ENCODE assay signal across 30 mouse cellular contexts in genomic region chr4:129582251-129582650, GRCm38 (mm10). TPM values are rescaled to one million over a fixed set of nuclear protein-coding genes. Genes with fewer than 3 reads are reported as not detected.
DNase-seq lines count a peak whose midpoint lies in the region; ATAC-seq and TF ChIP-seq lines count a peak whose summit lies in the region.
"Had no signal": no experiment of that assay in that cellular context is flagged by ENCODE, and none has a peak within 500 bp of the region (broad histone marks: within the 10 kb centered on the region; RNA-seq: fewer than 3 reads in every experiment).

No protein-coding gene starts in this region.

- no peak overlapping the region for H3K4me2 ChIP-seq in liver, embryonic 14.5 days (ENCODE audit: low read depth)
- no peak overlapping the region for H3K4me2 ChIP-seq in liver, embryonic 11.5 days
- H3K4me2 ChIP-seq: embryonic facial prominence, embryonic 12.5 days; liver, embryonic 15.5 days; lung, embryonic 15.5 days; midbrain, embryonic 15.5 days had no signal

- TF ChIP-seq EP300 in liver, embryonic 14.5 days (IDR thresholded peaks at IDR 0.05; ENCODE audit: low read depth): no peak

- peak; percentile 29; the same call in 1 of the 2 replicates for TF ChIP-seq CTCF in liver, embryonic 14.5 days (IDR thresholded peaks at IDR 0.05; ENCODE audit: low read depth)

- no peak for ATAC-seq in liver, embryonic 14.5 days (ENCODE audit: insufficient read depth)
- ATAC-seq in liver, embryonic 11.5 days (replicated peaks; ENCODE audit: low FRiP score): no peak
- ATAC-seq in erythroid progenitor cell, adult 5-6 weeks (replicated peaks; ENCODE audit: low FRiP score, poor library complexity, severe bottlenecking): no peak
- ATAC-seq: forebrain, embryonic 16.5 days; hindbrain, embryonic 16.5 days; intestine, embryonic 16.5 days; midbrain, embryonic 15.5 days had no signal

- H3K9ac ChIP-seq in liver, embryonic 14.5 days (replicated peaks): no peak overlapping the region
- H3K9ac ChIP-seq in liver, embryonic 11.5 days (ENCODE audit: low read depth, low read length): no peak overlapping the region
- H3K9ac ChIP-seq: embryonic facial prominence, embryonic 12.5 days; liver, embryonic 15.5 days; lung, embryonic 15.5 days; midbrain, embryonic 15.5 days had no signal

- no peaks in the 10 kb centered on the region for H3K27me3 ChIP-seq in liver, embryonic 14.5 days (ENCODE audit: control insufficient read depth, insufficient read depth, low read length)
- no peaks in the 10 kb centered on the region for H3K27me3 ChIP-seq in liver, embryonic 11.5 days (replicated peaks; ENCODE audit: control insufficient read depth, insufficient read depth, low read length)
- H3K27me3 ChIP-seq: embryonic facial prominence, embryonic 12.5 days; lung, embryonic 15.5 days; midbrain, embryonic 15.5 days had no signal

- no peaks in the 10 kb centered on the region for H3K9me3 ChIP-seq in liver, embryonic 14.5 days (ENCODE audit: control insufficient read depth, low read length)
- no peaks in the 10 kb centered on the region for H3K9me3 ChIP-seq in liver, embryonic 11.5 days (ENCODE audit: control insufficient read depth, low read length)
- H3K9me3 ChIP-seq: embryonic facial prominence, embryonic 12.5 days; forebrain, embryonic 10.5 days; liver, embryonic 15.5 days; lung, embryonic 15.5 days; midbrain, embryonic 10.5 days; midbrain, embryonic 15.5 days had no signal

- H3K4me1 ChIP-seq in liver, embryonic 14.5 days (replicated peaks; ENCODE audit: control insufficient read depth in 2 of 2, insufficient read depth in 2 of 2, low read length in 1 of 2): peaks cover 5 to 15% of the 10 kb centered on the region in 2 experiments; a peak in 3 of 4 replicates
- H3K4me1 ChIP-seq in liver, embryonic 11.5 days (replicated peaks; ENCODE audit: control insufficient read depth, insufficient read depth, low read length): peaks cover 7% of the 10 kb centered on the region
- H3K4me1 ChIP-seq: embryonic facial prominence, embryonic 12.5 days had no signal

- no peak overlapping the region for H3K27ac ChIP-seq in liver, embryonic 14.5 days
- no peak overlapping the region for H3K27ac ChIP-seq in liver, embryonic 11.5 days (ENCODE audit: low read depth, low read length)
- H3K27ac ChIP-seq: embryonic facial prominence, embryonic 12.5 days; forebrain, embryonic 10.5 days; liver, embryonic 15.5 days; lung, embryonic 15.5 days; midbrain, embryonic 10.5 days; midbrain, embryonic 15.5 days had no signal

- DNase-seq in liver, embryonic 14.5 days (ENCODE audit: low read depth in 3 of 3, low spot score in 3 of 3): no peak
- no peak for DNase-seq in liver, embryonic 11.5 days (ENCODE audit: low spot score)
- peak; percentile 68 for DNase-seq in A20 (ENCODE audit: low read depth, low spot score)
- DNase-seq in ES-CJ7 (ENCODE audit: low read depth, low spot score): peak; percentile 86
- peak; percentile 37 for DNase-seq in induced T-regulatory cell, adult 2 months (ENCODE audit: low read depth)
- no peak for DNase-seq in adrenal gland, postnatal 10 days
- DNase-seq: adrenal gland, postnatal 25 days; cerebellum, adult 11-12 months; cerebellum, adult 9-11 months; embryo, embryonic 11 days; gastrocnemius, postnatal 10 days; heart, postnatal 14 days; kidney, adult 9 months; kidney, postnatal 25 days; right cerebral cortex, adult 18-20 months; spleen, adult 18-20 months; thymus, adult 2 months had no signal

- no peak overlapping the region for H3K4me3 ChIP-seq in liver, embryonic 14.5 days (ENCODE audit: insufficient read depth in 1 of 2, low read depth in 2 of 2, low read length in 2 of 2)
- no peak overlapping the region for H3K4me3 ChIP-seq in liver, embryonic 11.5 days (ENCODE audit: low read depth, low read length)
- H3K4me3 ChIP-seq: embryonic facial prominence, embryonic 12.5 days; forebrain, embryonic 10.5 days; liver, embryonic 15.5 days; lung, embryonic 15.5 days; midbrain, embryonic 10.5 days; midbrain, embryonic 15.5 days had no signal

- 63% methylated on average over 1 of the region's 1 CpGs for WGBS in liver, embryonic 14.5 days (ENCODE audit: insufficient replicate concordance)
- 79% methylated on average over 1 of the region's 1 CpGs for WGBS in liver, embryonic 11.5 days

- H3K36me3 ChIP-seq in liver, embryonic 14.5 days (replicated peaks; ENCODE audit: control insufficient read depth, insufficient read depth, low read depth): no peaks in the 10 kb centered on the region
- H3K36me3 ChIP-seq in liver, embryonic 11.5 days (ENCODE audit: control insufficient read depth, insufficient read depth, low read length): no peaks in the 10 kb centered on the region
- H3K36me3 ChIP-seq: embryonic facial prominence, embryonic 12.5 days; forebrain, embryonic 10.5 days; liver, embryonic 15.5 days; lung, embryonic 15.5 days; midbrain, embryonic 10.5 days; midbrain, embryonic 15.5 days had no signal

RNA-seq across cellular contexts. Expression of gene Fam167b, which starts 3.9 kb away (rescaled TPM):
- 7.6 TPM in 2 replicates for polyA plus RNA-seq in liver, embryonic 14.5 days (2012; rRNA removed)
- polyA plus RNA-seq in liver, embryonic 14.5 days (2014; fragmentation: Nextera tagmentation; extraction: Ambion mirVana): 5.4 and 5.8 TPM in 2 replicates
- polyA plus RNA-seq in liver, embryonic 11.5 days (2014; fragmentation: Nextera tagmentation; extraction: Ambion mirVana): 9.2 and 9.3 TPM in 2 replicates
- total RNA-seq in adrenal gland, postnatal 10 days (2021): 10 to 100 TPM; 24.4 to 28.1 TPM
- not detected in 2 replicates for total RNA-seq in erythroid progenitor cell, adult 5-6 weeks (2015; ENCODE audit: low replicate concordance)
- total RNA-seq in erythroid progenitor cell, adult 5-6 weeks (2017; ENCODE audit: low replicate concordance): not detected in 2 replicates
- total RNA-seq: granulocyte monocyte progenitor cell, adult 5-6 weeks; left cerebral cortex, postnatal 36 days; megakaryocyte progenitor cell, adult 5-6 weeks had no signal

RNA-seq across cellular contexts. Expression of gene Lck, which starts 8.8 kb away (rescaled TPM):
- 2.7 and 3.1 TPM in 2 replicates for polyA plus RNA-seq in liver, embryonic 14.5 days (2012; rRNA removed)
- 3.9 TPM in 2 replicates for polyA plus RNA-seq in liver, embryonic 14.5 days (2014; fragmentation: Nextera tagmentation; extraction: Ambion mirVana)
- 5.5 and 6.0 TPM in 2 replicates for polyA plus RNA-seq in liver, embryonic 11.5 days (2014; fragmentation: Nextera tagmentation; extraction: Ambion mirVana)
- 1 to 10 TPM; 8.1 to 9.8 TPM for total RNA-seq in adrenal gland, postnatal 10 days (2021)
- total RNA-seq in erythroid progenitor cell, adult 5-6 weeks (2015; ENCODE audit: low replicate concordance): 8.0 and 23.1 TPM in 2 replicates
- 8.5 and 10.1 TPM in 2 replicates for total RNA-seq in erythroid progenitor cell, adult 5-6 weeks (2017; ENCODE audit: low replicate concordance)

RNA-seq across cellular contexts. Expression of gene Eif3i, which starts 18.2 kb away (rescaled TPM):
- polyA plus RNA-seq in liver, embryonic 14.5 days (2012; rRNA removed): 223 and 242 TPM in 2 replicates
- 201 and 225 TPM in 2 replicates for polyA plus RNA-seq in liver, embryonic 14.5 days (2014; fragmentation: Nextera tagmentation; extraction: Ambion mirVana)
- polyA plus RNA-seq in liver, embryonic 11.5 days (2014; fragmentation: Nextera tagmentation; extraction: Ambion mirVana): 329 and 341 TPM in 2 replicates
- total RNA-seq in adrenal gland, postnatal 10 days (2021): 100 to 1,000 TPM; 192 to 198 TPM
- total RNA-seq in erythroid progenitor cell, adult 5-6 weeks (2015; ENCODE audit: low replicate concordance): 79.6 and 96.9 TPM in 2 replicates
- 59.7 and 69.6 TPM in 2 replicates for total RNA-seq in erythroid progenitor cell, adult 5-6 weeks (2017; ENCODE audit: low replicate concordance)

RNA-seq across cellular contexts. Expression of gene Tmem234, which starts 18.2 kb away (rescaled TPM):
- polyA plus RNA-seq in liver, embryonic 14.5 days (2012; rRNA removed): 78.5 and 84.2 TPM in 2 replicates
- polyA plus RNA-seq in liver, embryonic 14.5 days (2014; fragmentation: Nextera tagmentation; extraction: Ambion mirVana): 108 and 129 TPM in 2 replicates
- 207 and 228 TPM in 2 replicates for polyA plus RNA-seq in liver, embryonic 11.5 days (2014; fragmentation: Nextera tagmentation; extraction: Ambion mirVana)
- 10 to 100 TPM; 83.6 to 86.2 TPM for total RNA-seq in adrenal gland, postnatal 10 days (2021)
- total RNA-seq in erythroid progenitor cell, adult 5-6 weeks (2015; ENCODE audit: low replicate concordance): 113 and 124 TPM in 2 replicates
- total RNA-seq in erythroid progenitor cell, adult 5-6 weeks (2017; ENCODE audit: low replicate concordance): 96.7 and 118 TPM in 2 replicates

RNA-seq across cellular contexts. Expression of gene Dcdc2b, which starts 31.8 kb away (rescaled TPM):
- polyA plus RNA-seq in liver, embryonic 14.5 days (2012; rRNA removed): 0.28 and 0.47 TPM in 2 replicates
- 0.19 and 0.61 TPM in 2 replicates for polyA plus RNA-seq in liver, embryonic 14.5 days (2014; fragmentation: Nextera tagmentation; extraction: Ambion mirVana)
- polyA plus RNA-seq in liver, embryonic 11.5 days (2014; fragmentation: Nextera tagmentation; extraction: Ambion mirVana): 0.57 and 1.5 TPM in 2 replicates
- 1 to 10 TPM in 1 of 2 experiments, under 1 TPM in 1; 0.99 to 2.0 TPM for total RNA-seq in adrenal gland, postnatal 10 days (2021)
- 2.9 TPM in 1 of 2 replicates, not detected in the other for total RNA-seq in erythroid progenitor cell, adult 5-6 weeks (2015; ENCODE audit: low replicate concordance)
- total RNA-seq in erythroid progenitor cell, adult 5-6 weeks (2017; ENCODE audit: low replicate concordance): 3.7 TPM in 1 of 2 replicates, not detected in the other
- total RNA-seq: megakaryocyte progenitor cell, adult 5-6 weeks had no signal

Comparison
In these comparisons a context has a peak if more than half of its experiments do, and no peak if none do; other contexts are left out.
1. DNase-seq: peak in A20 (single experiment), ES-CJ7 (single experiment) and induced T-regulatory cell, adult 2 months (single experiment); none in liver, embryonic 14.5 days (0 of 3), liver, embryonic 11.5 days (single experiment) and adrenal gland, postnatal 10 days (single experiment).
2. RNA of gene Fam167b, which starts 3.9 kb away (total RNA-seq): 24.4 to 28.1 TPM in adrenal gland, postnatal 10 days; not detected in erythroid progenitor cell, adult 5-6 weeks; every median in the first group is over 10 times any median in the second.